29 mouse cellular contexts compared by ENCODE assay signal in the genomic region with DNA sequence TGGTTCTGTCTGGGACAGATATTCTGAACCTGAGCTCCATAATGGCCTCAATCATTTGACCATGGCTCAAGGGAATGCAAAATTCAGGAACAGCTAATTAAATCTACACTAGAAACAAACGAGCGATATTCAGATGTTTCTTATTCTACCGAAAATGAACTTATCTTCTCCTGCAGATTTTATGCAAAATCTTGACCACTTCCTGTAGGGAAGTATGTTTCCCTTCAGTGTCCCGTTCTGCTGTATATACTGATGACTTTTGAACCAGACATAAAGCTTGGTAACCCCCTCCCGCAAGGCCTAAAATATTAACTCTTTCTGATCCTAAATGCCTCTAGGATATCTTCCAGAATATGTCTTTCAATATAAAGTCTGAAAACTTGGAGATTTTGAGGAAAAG. TPM values are rescaled to one million over a fixed set of nuclear protein-coding genes. Genes with fewer than 3 reads are reported as not detected.
"Had no signal": no experiment of that assay in that cellular context is flagged by ENCODE, and none has a peak within 500 bp of the region (broad histone marks: within the 10 kb centered on the region; RNA-seq: fewer than 3 reads in every experiment).

No protein-coding gene starts in this region.

- H3K4me1 ChIP-seq: limb, embryonic 12.5 days; limb, embryonic 15.5 days; neural tube, embryonic 12.5 days; neural tube, embryonic 15.5 days had no signal

- H3K9ac ChIP-seq: limb, embryonic 12.5 days; limb, embryonic 15.5 days; liver, embryonic 12.5 days; liver, embryonic 15.5 days; neural tube, embryonic 12.5 days; neural tube, embryonic 15.5 days had no signal

- H3K4me3 ChIP-seq: left cerebral cortex, adult 2 months; limb, embryonic 12.5 days; limb, embryonic 15.5 days; liver, embryonic 12.5 days; liver, embryonic 15.5 days; megakaryocyte, embryonic 14.5 days; neural tube, embryonic 12.5 days; neural tube, embryonic 15.5 days had no signal

- H3K27me3 ChIP-seq: limb, embryonic 12.5 days; limb, embryonic 15.5 days; liver, embryonic 12.5 days; liver, embryonic 15.5 days; megakaryocyte, embryonic 14.5 days; neural tube, embryonic 12.5 days; neural tube, embryonic 15.5 days had no signal

- DNase-seq: kidney, adult 18-20 months; kidney, adult 9 months; kidney, postnatal 10 days; kidney, postnatal 36 days; layer of hippocampus, postnatal 36 days; lung, adult 2 months; midbrain, embryonic 14.5 days; retina, postnatal 1 day; right cerebral cortex, postnatal 25 days; spleen, adult 18-20 months; thymus, adult 18-20 months; thymus, postnatal 14 days had no signal

- ATAC-seq: inflammation-experienced regulatory T-cells, adult 6 months; intestine, embryonic 16.5 days; liver, embryonic 12.5 days had no signal

- H3K36me3 ChIP-seq: limb, embryonic 12.5 days; limb, embryonic 15.5 days; liver, embryonic 12.5 days; liver, embryonic 15.5 days; neural tube, embryonic 12.5 days; neural tube, embryonic 15.5 days had no signal

- H3K4me2 ChIP-seq: limb, embryonic 12.5 days; limb, embryonic 15.5 days; liver, embryonic 12.5 days; liver, embryonic 15.5 days; midbrain, embryonic 11.5 days; neural tube, embryonic 12.5 days; neural tube, embryonic 15.5 days had no signal

- H3K27ac ChIP-seq: left cerebral cortex, adult 2 months; limb, embryonic 12.5 days; limb, embryonic 15.5 days; liver, embryonic 12.5 days; liver, embryonic 15.5 days; macrophage; neural tube, embryonic 12.5 days; neural tube, embryonic 15.5 days had no signal

- H3K9me3 ChIP-seq: limb, embryonic 12.5 days; limb, embryonic 15.5 days; liver, embryonic 12.5 days; liver, embryonic 15.5 days; megakaryocyte, embryonic 14.5 days; neural tube, embryonic 12.5 days; neural tube, embryonic 15.5 days had no signal

RNA-seq across cellular contexts. Expression of gene AI481877, which starts 12.1 kb away (rescaled TPM):
- total RNA-seq: layer of hippocampus, adult 8-10 months; layer of hippocampus, postnatal 10 days; layer of hippocampus, postnatal 36 days; left cerebral cortex, adult 2 months; left cerebral cortex, postnatal 10 days; left cerebral cortex, postnatal 36 days had no signal
- polyA plus RNA-seq: inflammation-experienced regulatory T-cells, adult 6 months; intestine, embryonic 16.5 days; limb, embryonic 15.5 days; liver, embryonic 12.5 days; liver, embryonic 15.5 days; lung, embryonic 16.5 days; macrophage; midbrain, embryonic 11.5 days; midbrain, embryonic 14.5 days; neural tube, embryonic 12.5 days had no signal
